ENCODE assay signal across 13 mouse cellular contexts in the genomic region with DNA sequence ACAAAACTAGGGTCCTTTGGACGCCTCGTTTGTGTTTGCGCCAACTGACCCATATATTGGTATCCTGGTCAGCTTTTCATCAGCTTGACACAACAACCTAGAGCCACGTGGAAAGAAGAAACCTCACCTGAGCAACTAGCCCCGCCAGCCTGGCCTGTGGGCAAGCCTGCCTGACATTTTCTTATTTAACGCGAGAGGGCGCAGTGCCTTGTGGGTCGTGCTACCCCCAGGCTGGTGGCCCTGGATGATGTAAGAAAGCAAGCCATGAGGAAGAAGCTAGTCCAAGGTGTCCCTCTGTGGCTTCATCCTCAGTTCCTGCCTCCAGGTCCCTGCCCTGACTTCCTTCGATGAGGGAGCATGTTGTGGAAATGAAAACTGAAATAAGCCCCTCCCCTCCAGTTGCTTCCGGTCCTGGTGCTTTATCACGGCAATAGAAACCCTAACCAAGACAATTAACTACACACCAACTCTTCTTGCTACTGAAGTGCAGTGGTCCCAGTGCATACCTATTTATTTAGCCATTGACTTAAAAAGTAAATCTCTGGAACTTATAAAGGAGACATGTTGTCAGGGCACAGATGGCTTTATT.
DNase-seq lines count a peak whose midpoint lies in the region; ATAC-seq and TF ChIP-seq lines count a peak whose summit lies in the region.
"Had no signal": no experiment of that assay in that cellular context is flagged by ENCODE, and none has a peak within 500 bp of the region (broad histone marks: within the 10 kb centered on the region; RNA-seq: fewer than 3 reads in every experiment).

No protein-coding gene starts in this region.

- no peak overlapping the region for H3K9ac ChIP-seq in hindbrain, embryonic 12.5 days
- H3K9ac ChIP-seq: stomach, embryonic 15.5 days had no signal

- H3K4me3 ChIP-seq in hindbrain, embryonic 10.5 days: no peak overlapping the region
- H3K4me3 ChIP-seq in hindbrain, embryonic 12.5 days: no peak overlapping the region
- H3K4me3 ChIP-seq in testis, adult 2 months (ENCODE audit: control insufficient read depth, low read depth, low read length): peak overlapping the region; percentile 66
- H3K4me3 ChIP-seq: myocyte; stomach, embryonic 15.5 days had no signal

- no peak for ATAC-seq in hindbrain, embryonic 12.5 days (ENCODE audit: low FRiP score)

- H3K36me3 ChIP-seq in hindbrain, embryonic 10.5 days: no peaks in the 10 kb centered on the region
- no peaks in the 10 kb centered on the region for H3K36me3 ChIP-seq in hindbrain, embryonic 12.5 days
- H3K36me3 ChIP-seq in testis, adult 2 months (ENCODE audit: control insufficient read depth, insufficient read depth, low read length): no peaks in the 10 kb centered on the region
- no peaks in the 10 kb centered on the region for H3K36me3 ChIP-seq in splenic B cell, adult 2 months (ENCODE audit: control insufficient read depth, insufficient read depth, low read length, poor library complexity, severe bottlenecking)
- H3K36me3 ChIP-seq: stomach, embryonic 15.5 days had no signal

- DNase-seq in hindbrain, embryonic 10.5 days (ENCODE audit: low spot score): peak; percentile 7
- DNase-seq in testis, postnatal 10 days (ENCODE audit: low spot score): no peak
- DNase-seq in embryo, embryonic 10 days (ENCODE audit: low spot score): peak; percentile 47
- DNase-seq in splenic B cell, adult 2 months (ENCODE audit: low read depth, low spot score): peak; percentile 40
- DNase-seq in urinary bladder, postnatal 10 days (ENCODE audit: low spot score): no peak
- no peak for DNase-seq in left cerebral cortex, adult 8-10 months (ENCODE audit: low spot score in 2 of 2)
- DNase-seq: gastrocnemius, postnatal 36 days; kidney, postnatal 36 days; lung, postnatal 10 days had no signal

- H3K27ac ChIP-seq in hindbrain, embryonic 10.5 days: no peak overlapping the region
- no peak overlapping the region for H3K27ac ChIP-seq in hindbrain, embryonic 12.5 days
- no peak overlapping the region for H3K27ac ChIP-seq in testis, adult 2 months (ENCODE audit: control insufficient read depth, insufficient read depth, low read depth, low read length)
- H3K27ac ChIP-seq: stomach, embryonic 15.5 days had no signal

- 54% methylated on average over 12 of the region's 12 CpGs for WGBS in hindbrain, embryonic 10.5 days
- WGBS in hindbrain, embryonic 12.5 days: 51% methylated on average over 12 of the region's 12 CpGs

- no peaks in the 10 kb centered on the region for H3K27me3 ChIP-seq in hindbrain, embryonic 10.5 days (ENCODE audit: insufficient read depth, poor library complexity, severe bottlenecking)
- H3K27me3 ChIP-seq in hindbrain, embryonic 12.5 days: no peaks in the 10 kb centered on the region
- H3K27me3 ChIP-seq in testis, adult 2 months (ENCODE audit: control insufficient read depth, insufficient read depth, low read length): no peaks in the 10 kb centered on the region
- no peaks in the 10 kb centered on the region for H3K27me3 ChIP-seq in splenic B cell, adult 2 months (ENCODE audit: control insufficient read depth, insufficient read depth, low read length, poor library complexity, severe bottlenecking)
- H3K27me3 ChIP-seq: stomach, embryonic 15.5 days had no signal

- no peak for TF ChIP-seq POLR2A in testis, adult 2 months (IDR thresholded peaks at IDR 0.05; ENCODE audit: control insufficient read depth, low read depth, low read length)

- TF ChIP-seq CTCF in testis, adult 2 months (IDR thresholded peaks at IDR 0.05; ENCODE audit: control insufficient read depth, insufficient read depth, insufficient replicate concordance, low read depth, low read length): peak; percentile 53; the same call in 1 of the 2 replicates

- H3K4me2 ChIP-seq in hindbrain, embryonic 12.5 days (replicated peaks): no peak overlapping the region
- H3K4me2 ChIP-seq: stomach, embryonic 15.5 days had no signal

- no peaks in the 10 kb centered on the region for H3K4me1 ChIP-seq in hindbrain, embryonic 10.5 days (replicated peaks)
- H3K4me1 ChIP-seq in hindbrain, embryonic 12.5 days: no peaks in the 10 kb centered on the region
- peaks cover 4% of the 10 kb centered on the region; the same call in 1 of the 2 replicates for H3K4me1 ChIP-seq in testis, adult 2 months (ENCODE audit: control insufficient read depth, insufficient read depth, low read length)
- H3K4me1 ChIP-seq: stomach, embryonic 15.5 days had no signal

- H3K9me3 ChIP-seq in hindbrain, embryonic 10.5 days: no peaks in the 10 kb centered on the region
- H3K9me3 ChIP-seq in hindbrain, embryonic 12.5 days (replicated peaks): no peaks in the 10 kb centered on the region
- H3K9me3 ChIP-seq: stomach, embryonic 15.5 days had no signal

Comparison
In these comparisons a context has a peak if more than half of its experiments do, and no peak if none do; other contexts are left out.
1. DNase-seq: peak in hindbrain, embryonic 10.5 days (single experiment), embryo, embryonic 10 days (single experiment) and splenic B cell, adult 2 months (single experiment); none in testis, postnatal 10 days (single experiment), urinary bladder, postnatal 10 days (single experiment) and left cerebral cortex, adult 8-10 months (0 of 2).